Mouse (Mus musculus): ENCODE measurements around the gene Dync1i1. TPM values are rescaled to one million over a fixed set of nuclear protein-coding genes. Genes with fewer than 3 reads are reported as not detected.
A peak's percentile ranks its signal among the peaks of the same experiment; 100 is the strongest.

The Dync1i1 gene
- total and polyA plus RNA-seq, 2 experiments from 2014 or later, result 132 to 134 TPM

GRCm38 (mm10) chr6:6005762-6006431, 280.5 kb downstream of the Dync1i1 start:
- no peaks in the 10 kb centered on the region for H3K27me3 ChIP-seq (ENCODE audit: insufficient read depth, low read length)
- H3K27ac ChIP-seq (ENCODE audit: low read depth, low read length), result peak overlapping the region; percentile 72
- H3K9me3 ChIP-seq (ENCODE audit: low read length), result no peaks in the 10 kb centered on the region
- H3K9ac ChIP-seq, result peak overlapping the region; percentile 46
- H3K4me2 ChIP-seq (ENCODE audit: low read depth), result peak overlapping the region; percentile 94
- peak; percentile 97 for TF ChIP-seq CTCF (IDR thresholded peaks at IDR 0.05; ENCODE audit: low read depth)
- peak; percentile 90 for DNase-seq
- H3K36me3 ChIP-seq (ENCODE audit: insufficient read depth), result no peaks in the 10 kb centered on the region
- H3K4me3 ChIP-seq (ENCODE audit: low read depth, low read length), result peak overlapping the region; percentile 55
- 0 out of 2 replicates have a peak, but pooled peaks cover 2% of the 10 kb centered on the region for H3K4me1 ChIP-seq (ENCODE audit: insufficient read depth)
- WGBS, result 3% methylated on average over 42 of the region's 42 CpGs
- peak; percentile 92 for ATAC-seq

GRCm38 (mm10) chr6:6011364-6011763, 285.9 kb downstream of the Dync1i1 start:
- no peak for ATAC-seq
- no peaks in the 10 kb centered on the region for H3K27me3 ChIP-seq (ENCODE audit: insufficient read depth, low read length)
- no peak for TF ChIP-seq CTCF (IDR thresholded peaks at IDR 0.05; ENCODE audit: low read depth)
- WGBS, result 66% methylated on average over 2 of the region's 2 CpGs
- H3K4me1 ChIP-seq (ENCODE audit: insufficient read depth), result no peaks in the 10 kb centered on the region
- no peak overlapping the region for H3K4me2 ChIP-seq (ENCODE audit: low read depth)
- no peak overlapping the region for H3K4me3 ChIP-seq (ENCODE audit: low read depth, low read length)
- H3K9me3 ChIP-seq (ENCODE audit: low read length), result no peaks in the 10 kb centered on the region
- no peak overlapping the region for H3K9ac ChIP-seq
- no peak for DNase-seq
- no peaks in the 10 kb centered on the region for H3K36me3 ChIP-seq (ENCODE audit: insufficient read depth)
- no peak overlapping the region for H3K27ac ChIP-seq (ENCODE audit: low read depth, low read length)

DNA sequence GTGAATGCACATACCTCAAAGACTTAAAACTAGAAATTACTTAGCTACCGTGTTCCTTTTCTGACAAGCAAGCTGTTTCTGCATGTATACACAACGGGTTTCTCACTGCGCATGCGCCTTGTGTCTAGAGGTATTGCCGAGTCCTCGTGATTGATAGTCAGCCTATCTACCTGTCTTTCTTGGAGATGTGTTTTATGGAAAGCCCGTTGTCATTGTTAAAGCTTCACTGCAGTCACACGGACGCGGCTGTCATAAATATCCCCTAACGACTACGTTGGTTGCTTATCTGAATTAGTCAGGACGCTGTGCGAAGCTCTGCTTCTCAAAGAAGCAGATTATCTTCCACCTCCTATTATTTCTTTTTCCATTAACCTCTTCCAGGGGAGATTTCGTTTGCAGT, 290.2 kb downstream of the Dync1i1 start:
- TF ChIP-seq CTCF (IDR thresholded peaks at IDR 0.05; ENCODE audit: low read depth), result no peak
- H3K27ac ChIP-seq (ENCODE audit: low read depth, low read length), result no peak overlapping the region
- 44% methylated on average over 15 of the region's 15 CpGs for WGBS
- H3K4me3 ChIP-seq (ENCODE audit: low read depth, low read length), result no peak overlapping the region; the same call in 1 of the 2 replicates
- no peaks in the 10 kb centered on the region for H3K9me3 ChIP-seq (ENCODE audit: low read length)
- DNase-seq (peak; percentile 72), ATAC-seq (peak; percentile 68)
- no peaks in the 10 kb centered on the region for H3K36me3 ChIP-seq (ENCODE audit: insufficient read depth)
- peak overlapping the region; percentile 13; the same call in 1 of the 2 replicates for H3K4me2 ChIP-seq (ENCODE audit: low read depth)
- no peaks in the 10 kb centered on the region for H3K4me1 ChIP-seq (ENCODE audit: insufficient read depth)
- H3K9ac ChIP-seq, result no peak overlapping the region
- no peaks in the 10 kb centered on the region for H3K27me3 ChIP-seq (ENCODE audit: insufficient read depth, low read length)

- no peak overlapping the region for H3K4me2 ChIP-seq (ENCODE audit: low read depth)
- no peak overlapping the region for H3K4me3 ChIP-seq (ENCODE audit: low read depth, low read length)
- no peak overlapping the region for H3K9ac ChIP-seq
- no peak for ATAC-seq
- no peaks in the 10 kb centered on the region for H3K36me3 ChIP-seq (ENCODE audit: insufficient read depth)
- no peaks in the 10 kb centered on the region for H3K4me1 ChIP-seq (ENCODE audit: insufficient read depth)
- no peak for DNase-seq
- no peaks in the 10 kb centered on the region for H3K27me3 ChIP-seq (ENCODE audit: insufficient read depth, low read length)
- WGBS, result 59% methylated on average over 9 of the region's 9 CpGs
- H3K9me3 ChIP-seq (ENCODE audit: low read length), result no peaks in the 10 kb centered on the region
- no peak for TF ChIP-seq CTCF (IDR thresholded peaks at IDR 0.05; ENCODE audit: low read depth)
- no peak overlapping the region for H3K27ac ChIP-seq (ENCODE audit: low read depth, low read length)
Measured at GRCm38 (mm10) chr6:6016931-6017330, 291.5 kb downstream of the Dync1i1 start.

- H3K4me1 ChIP-seq (ENCODE audit: insufficient read depth), result no peaks in the 10 kb centered on the region
- H3K27me3 ChIP-seq (ENCODE audit: insufficient read depth, low read length), result no peaks in the 10 kb centered on the region
- TF ChIP-seq CTCF (IDR thresholded peaks at IDR 0.05; ENCODE audit: low read depth), result no peak
- 23% methylated on average over 6 of the region's 6 CpGs for WGBS
- ATAC-seq, result no peak
- H3K4me2 ChIP-seq (ENCODE audit: low read depth), result no peak overlapping the region
- no peak overlapping the region for H3K4me3 ChIP-seq (ENCODE audit: low read depth, low read length)
- no peak overlapping the region for H3K9ac ChIP-seq
- no peaks in the 10 kb centered on the region for H3K36me3 ChIP-seq (ENCODE audit: insufficient read depth)
- no peaks in the 10 kb centered on the region for H3K9me3 ChIP-seq (ENCODE audit: low read length)
- DNase-seq, result no peak
- no peak overlapping the region for H3K27ac ChIP-seq (ENCODE audit: low read depth, low read length)
Measured at GRCm38 (mm10) chr6:6023976-6024375, 298.5 kb downstream of the Dync1i1 start.

GRCm38 (mm10) chr6:6027664-6028063, 302.2 kb downstream of the Dync1i1 start:
- Histone ChIP-seq H3K4me3 (ENCODE audit: low read depth, low read length) (no peak overlapping the region), H3K36me3 (ENCODE audit: insufficient read depth) (no peaks in the 10 kb centered on the region), H3K4me2 (ENCODE audit: low read depth) (no peak overlapping the region), H3K9ac (no peak overlapping the region), H3K9me3 (ENCODE audit: low read length) (no peaks in the 10 kb centered on the region), H3K27ac (ENCODE audit: low read depth, low read length) (no peak overlapping the region), H3K27me3 (ENCODE audit: insufficient read depth, low read length) (no peaks in the 10 kb centered on the region), H3K4me1 (ENCODE audit: insufficient read depth) (no peaks in the 10 kb centered on the region)
- TF ChIP-seq CTCF (IDR thresholded peaks at IDR 0.05; ENCODE audit: low read depth), result no peak
- 93% methylated on average over 6 of the region's 6 CpGs for WGBS
- ATAC-seq (no peak), DNase-seq (no peak)

GRCm38 (mm10) chr6:6038773-6039550, 313.5 kb downstream of the Dync1i1 start:
- Histone ChIP-seq H3K4me3 (ENCODE audit: low read depth, low read length) (no peak overlapping the region), H3K27me3 (ENCODE audit: insufficient read depth, low read length) (no peaks in the 10 kb centered on the region), H3K27ac (ENCODE audit: low read depth, low read length) (no peak overlapping the region), H3K9ac (no peak overlapping the region), H3K36me3 (ENCODE audit: insufficient read depth) (no peaks in the 10 kb centered on the region), H3K4me2 (ENCODE audit: low read depth) (no peak overlapping the region), H3K4me1 (ENCODE audit: insufficient read depth) (no peaks in the 10 kb centered on the region), H3K9me3 (ENCODE audit: low read length) (no peaks in the 10 kb centered on the region)
- ATAC-seq, result 0 out of 2 replicates have a peak, but pooled peaks have one; percentile 10
- no peak for TF ChIP-seq CTCF (IDR thresholded peaks at IDR 0.05; ENCODE audit: low read depth)
- DNase-seq, result no peak
- 46% methylated on average over 18 of the region's 18 CpGs for WGBS
